Mouse (Mus musculus): ENCODE data around the gene Ptpn3. TPM values are rescaled to one million over a fixed set of nuclear protein-coding genes. Genes with fewer than 3 reads are reported as not detected.

Gene Ptpn3
- total RNA-seq, 2 experiments from 2014 or later, result 34.3 to 34.8 TPM

- intact Hi-C loops (cut with DNase I), result loop anchor here (1.0 kb wide), 2 partner anchors 78 to 126 kb away; no protein-coding TSS in a partner anchor
- DNase-seq, result peak; percentile 86 to 88
Measured at GRCm38 (mm10) chr4:57143026-57143937, 158.4 kb downstream of the Ptpn3 start, which contains the start of gene Epb41l4b. Epb41l4b (minus strand) TSS chr4:57143437.

GRCm38 (mm10) chr4:57142374-57143025 lies 159.1 kb downstream of the Ptpn3 start:
- DNase-seq, result no peak

GRCm38 (mm10) chr4:57141908-57142361 lies 159.7 kb downstream of the Ptpn3 start:
- DNase-seq, result peak; percentile 27
- intact Hi-C loops (cut with DNase I), result no loop called here

More at GRCm38 (mm10) chr4:57142374-57143025, 159.1 kb downstream of the Ptpn3 start:
- intact Hi-C loops (cut with DNase I), result loop anchor here (1.0 kb wide), 2 partner anchors 77 to 125 kb away; no protein-coding TSS in a partner anchor

GRCm38 (mm10) chr4:57140992-57141717 lies 160.5 kb downstream of the Ptpn3 start:
- no peak for DNase-seq

More at GRCm38 (mm10) chr4:57140992-57141717, 160.5 kb downstream of the Ptpn3 start:
- intact Hi-C loops (cut with DNase I), result no loop called here

Other genes starting within 250 kb of the Ptpn3 start
- gene Epb41l4b, start 158.4 kb downstream of the Ptpn3 start, total RNA-seq (2021), result 1 to 10 TPM; 4.3 to 4.9 TPM
- 10 to 100 TPM; 13.9 to 18.2 TPM for gene Palm2, start 132.4 kb upstream of the Ptpn3 start, total RNA-seq (2021)

All from heart, postnatal 14 days (tissue).